Mouse (Mus musculus): ENCODE results near the gene Galntl5. TPM values are rescaled to one million over a fixed set of nuclear protein-coding genes. Genes with fewer than 3 reads are reported as not detected.

The Galntl5 gene
- polyA plus RNA-seq, 1 experiment: 181 TPM

DNA sequence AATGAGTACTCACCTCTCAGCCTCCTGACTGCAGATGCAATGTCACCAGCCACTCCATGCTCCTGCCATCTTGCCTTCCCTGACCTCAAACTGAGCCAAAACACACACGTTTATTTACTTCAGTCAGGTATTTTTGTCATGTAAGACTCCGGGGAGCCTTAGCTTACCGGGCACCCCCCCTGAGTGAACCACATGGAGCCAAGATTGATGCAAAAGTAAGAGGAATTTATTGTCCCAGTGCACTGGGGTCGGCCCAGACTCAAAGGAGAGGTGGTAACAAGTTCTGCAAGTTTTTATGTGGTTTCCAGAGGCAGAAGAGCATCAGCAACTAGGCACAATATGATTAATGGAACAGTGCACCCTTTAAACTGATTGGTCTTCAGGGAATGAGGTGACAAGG is 24.1 kb upstream of the Galntl5 start:
- no peak for TF ChIP-seq CTCF (IDR thresholded peaks at IDR 0.05; ENCODE audit: control insufficient read depth, insufficient read depth, insufficient replicate concordance, low read depth, low read length)
- TF ChIP-seq POLR2A (IDR thresholded peaks at IDR 0.05; ENCODE audit: control insufficient read depth, low read depth, low read length): no peak
- no peaks in the 10 kb centered on the region for H3K27me3 ChIP-seq (ENCODE audit: control insufficient read depth, insufficient read depth, low read length)
- no peak overlapping the region for H3K4me3 ChIP-seq (ENCODE audit: control insufficient read depth, low read depth, low read length)
- H3K36me3 ChIP-seq (ENCODE audit: control insufficient read depth, insufficient read depth, low read length): no peaks in the 10 kb centered on the region
- H3K4me1 ChIP-seq (ENCODE audit: control insufficient read depth, insufficient read depth, low read length): no peaks in the 10 kb centered on the region
- H3K27ac ChIP-seq (ENCODE audit: control insufficient read depth, insufficient read depth, low read depth, low read length): no peak overlapping the region

DNA sequence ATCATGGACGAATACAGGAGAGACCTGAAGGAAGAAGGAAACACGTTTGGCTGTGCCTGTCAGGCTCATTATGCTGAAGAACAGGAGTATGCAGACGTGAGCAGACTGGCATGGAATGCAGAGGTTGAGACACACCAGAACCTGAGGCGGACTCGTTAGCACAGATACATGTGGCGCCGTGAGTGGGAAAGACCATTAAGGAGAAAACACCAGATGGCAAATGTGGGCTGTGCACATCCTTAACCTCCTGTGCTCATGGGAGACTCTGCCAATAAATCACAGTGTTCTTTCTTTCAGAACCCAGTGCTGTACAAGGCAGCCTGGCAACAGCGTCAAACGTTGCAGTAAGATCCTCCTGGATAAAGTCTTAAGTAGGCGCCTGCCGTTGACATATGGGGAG is 20.7 kb upstream of the Galntl5 start:
- no peaks in the 10 kb centered on the region for H3K36me3 ChIP-seq (ENCODE audit: control insufficient read depth, insufficient read depth, low read length)
- TF ChIP-seq POLR2A (IDR thresholded peaks at IDR 0.05; ENCODE audit: control insufficient read depth, low read depth, low read length): no peak
- TF ChIP-seq CTCF (IDR thresholded peaks at IDR 0.05; ENCODE audit: control insufficient read depth, insufficient read depth, insufficient replicate concordance, low read depth, low read length): no peak
- H3K27me3 ChIP-seq (ENCODE audit: control insufficient read depth, insufficient read depth, low read length): no peaks in the 10 kb centered on the region
- H3K4me3 ChIP-seq (ENCODE audit: control insufficient read depth, low read depth, low read length): no peak overlapping the region
- H3K4me1 ChIP-seq (ENCODE audit: control insufficient read depth, insufficient read depth, low read length): no peaks in the 10 kb centered on the region
- H3K27ac ChIP-seq (ENCODE audit: control insufficient read depth, insufficient read depth, low read depth, low read length): no peak overlapping the region

DNA sequence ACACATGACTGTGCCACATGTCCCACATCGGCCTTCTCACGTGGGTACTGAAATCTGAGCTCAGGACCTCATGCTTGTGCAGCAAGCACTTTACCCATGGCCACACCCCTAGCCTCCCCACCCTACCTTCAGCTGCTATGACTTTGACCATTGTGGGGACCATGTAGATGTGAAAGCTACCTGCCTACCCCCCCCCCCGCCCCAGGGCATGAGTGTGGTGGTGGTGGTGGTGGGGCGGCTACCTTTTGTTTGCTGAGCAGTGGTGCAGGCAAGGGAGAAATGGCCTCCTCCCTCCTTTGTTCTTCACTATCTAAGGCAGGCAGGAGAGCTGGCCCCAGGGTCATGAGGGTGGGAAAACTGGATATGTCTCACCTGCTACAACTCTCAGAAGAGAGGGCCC is 18.3 kb upstream of the Galntl5 start:
- H3K4me1 ChIP-seq (ENCODE audit: control insufficient read depth, insufficient read depth, low read length): no peaks in the 10 kb centered on the region
- H3K27me3 ChIP-seq (ENCODE audit: control insufficient read depth, insufficient read depth, low read length): no peaks in the 10 kb centered on the region
- no peak overlapping the region for H3K4me3 ChIP-seq (ENCODE audit: control insufficient read depth, low read depth, low read length)
- no peaks in the 10 kb centered on the region for H3K36me3 ChIP-seq (ENCODE audit: control insufficient read depth, insufficient read depth, low read length)
- no peak for TF ChIP-seq CTCF (IDR thresholded peaks at IDR 0.05; ENCODE audit: control insufficient read depth, insufficient read depth, insufficient replicate concordance, low read depth, low read length)
- no peak for TF ChIP-seq POLR2A (IDR thresholded peaks at IDR 0.05; ENCODE audit: control insufficient read depth, low read depth, low read length)
- no peak overlapping the region for H3K27ac ChIP-seq (ENCODE audit: control insufficient read depth, insufficient read depth, low read depth, low read length)

DNA sequence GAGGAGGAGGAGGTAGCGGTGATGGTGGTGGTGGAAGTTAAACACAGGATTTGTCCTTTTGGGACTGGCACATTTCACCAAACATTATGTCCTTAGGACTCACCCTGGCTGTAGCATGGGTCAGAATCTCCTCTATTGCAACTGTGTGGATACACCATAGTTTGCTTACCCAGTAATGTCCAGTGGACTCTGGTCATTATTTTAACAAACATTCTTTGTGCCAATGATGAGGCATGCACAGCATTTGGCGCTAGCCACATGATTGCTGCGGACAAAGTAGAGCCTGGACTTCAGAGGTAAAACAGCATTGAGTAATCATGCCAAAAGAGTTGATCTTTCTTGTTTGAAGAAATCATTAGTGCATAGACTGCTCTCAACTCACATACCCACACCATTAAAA is 17.3 kb upstream of the Galntl5 start:
- TF ChIP-seq POLR2A (IDR thresholded peaks at IDR 0.05; ENCODE audit: control insufficient read depth, low read depth, low read length) (no peak), CTCF (IDR thresholded peaks at IDR 0.05; ENCODE audit: control insufficient read depth, insufficient read depth, insufficient replicate concordance, low read depth, low read length) (no peak)
- no peak overlapping the region for H3K4me3 ChIP-seq (ENCODE audit: control insufficient read depth, low read depth, low read length)
- no peaks in the 10 kb centered on the region for H3K4me1 ChIP-seq (ENCODE audit: control insufficient read depth, insufficient read depth, low read length)
- H3K27ac ChIP-seq (ENCODE audit: control insufficient read depth, insufficient read depth, low read depth, low read length): no peak overlapping the region
- no peaks in the 10 kb centered on the region for H3K27me3 ChIP-seq (ENCODE audit: control insufficient read depth, insufficient read depth, low read length)
- no peaks in the 10 kb centered on the region for H3K36me3 ChIP-seq (ENCODE audit: control insufficient read depth, insufficient read depth, low read length)

DNA sequence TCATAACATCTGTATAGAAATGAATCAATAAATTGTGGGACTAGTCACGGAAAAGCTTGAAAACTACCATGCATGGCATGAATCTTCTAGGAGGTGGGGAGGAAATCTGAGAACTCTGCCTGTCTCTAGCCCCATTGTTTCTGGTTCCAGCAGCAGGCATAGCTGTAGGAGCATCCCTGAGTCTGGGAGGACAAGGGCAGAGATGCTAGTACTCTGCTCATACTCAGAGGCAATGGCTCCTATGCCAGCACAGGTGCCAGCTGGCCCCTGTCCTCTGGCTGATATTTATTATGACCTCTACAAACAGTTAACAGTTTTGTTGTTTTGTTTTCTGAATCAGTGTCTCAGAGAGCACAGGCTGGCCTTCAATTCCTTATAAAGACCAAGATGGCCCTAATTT is 16.9 kb upstream of the Galntl5 start:
- no peaks in the 10 kb centered on the region for H3K36me3 ChIP-seq (ENCODE audit: control insufficient read depth, insufficient read depth, low read length)
- H3K27ac ChIP-seq (ENCODE audit: control insufficient read depth, insufficient read depth, low read depth, low read length): no peak overlapping the region
- TF ChIP-seq POLR2A (IDR thresholded peaks at IDR 0.05; ENCODE audit: control insufficient read depth, low read depth, low read length): no peak
- TF ChIP-seq CTCF (IDR thresholded peaks at IDR 0.05; ENCODE audit: control insufficient read depth, insufficient read depth, insufficient replicate concordance, low read depth, low read length): no peak
- H3K27me3 ChIP-seq (ENCODE audit: control insufficient read depth, insufficient read depth, low read length): no peaks in the 10 kb centered on the region
- H3K4me1 ChIP-seq (ENCODE audit: control insufficient read depth, insufficient read depth, low read length): no peaks in the 10 kb centered on the region
- H3K4me3 ChIP-seq (ENCODE audit: control insufficient read depth, low read depth, low read length): no peak overlapping the region

DNA sequence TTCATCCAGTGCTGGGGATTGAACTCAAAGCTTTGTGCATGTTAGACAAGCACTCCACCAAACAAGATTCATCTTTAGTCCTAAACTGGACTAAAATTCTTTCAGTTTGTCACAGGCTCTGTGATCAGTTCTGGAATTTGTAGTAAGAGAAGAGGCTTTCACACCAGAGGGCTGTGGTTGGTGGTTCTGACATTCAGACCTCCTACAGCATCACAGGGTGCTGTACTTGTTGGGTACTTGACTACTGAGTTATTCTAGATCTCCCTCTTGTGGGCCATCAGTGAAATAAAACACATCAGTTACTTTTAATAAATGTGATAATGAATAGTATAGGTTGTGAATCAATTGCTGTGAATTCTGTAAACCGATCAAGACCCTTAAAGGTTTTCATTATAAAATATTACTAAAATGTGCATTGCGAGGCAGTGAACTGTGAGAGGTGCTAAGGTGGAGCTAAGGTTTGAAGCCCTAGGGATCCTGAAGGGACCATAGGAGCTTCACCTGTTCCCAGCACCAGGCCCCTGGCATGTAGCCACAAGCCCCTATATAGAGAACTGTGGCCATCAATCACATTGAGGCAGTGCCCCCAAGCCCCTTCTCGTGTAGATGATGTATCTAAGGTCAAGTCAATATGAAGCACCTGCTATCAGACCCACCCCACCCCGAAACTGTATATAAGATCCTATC is 16.0 kb upstream of the Galntl5 start:
- TF ChIP-seq POLR2A (IDR thresholded peaks at IDR 0.05; ENCODE audit: control insufficient read depth, low read depth, low read length): no peak
- TF ChIP-seq CTCF (IDR thresholded peaks at IDR 0.05; ENCODE audit: control insufficient read depth, insufficient read depth, insufficient replicate concordance, low read depth, low read length): no peak
- no peaks in the 10 kb centered on the region for H3K4me1 ChIP-seq (ENCODE audit: control insufficient read depth, insufficient read depth, low read length)
- no peak overlapping the region for H3K27ac ChIP-seq (ENCODE audit: control insufficient read depth, insufficient read depth, low read depth, low read length)
- H3K36me3 ChIP-seq (ENCODE audit: control insufficient read depth, insufficient read depth, low read length): no peaks in the 10 kb centered on the region
- no peak overlapping the region for H3K4me3 ChIP-seq (ENCODE audit: control insufficient read depth, low read depth, low read length)
- no peaks in the 10 kb centered on the region for H3K27me3 ChIP-seq (ENCODE audit: control insufficient read depth, insufficient read depth, low read length)

DNA sequence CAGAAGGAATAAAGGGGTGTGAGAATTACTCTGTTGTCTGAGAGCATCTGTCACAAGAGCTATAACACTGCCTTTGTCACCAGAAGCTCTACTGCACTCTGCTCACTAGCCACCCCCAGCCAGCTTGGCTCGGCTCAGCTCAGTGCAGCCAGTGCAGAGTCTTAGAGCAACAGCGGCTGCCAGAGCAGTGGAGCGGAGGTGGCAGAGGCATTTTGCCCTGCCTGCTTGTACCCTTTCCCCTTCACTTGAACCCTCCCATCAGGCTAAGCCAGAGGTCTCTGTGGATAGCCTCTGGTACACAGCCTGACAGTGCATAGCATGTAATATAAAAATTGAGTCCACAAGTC is 15.5 kb upstream of the Galntl5 start:
- no peaks in the 10 kb centered on the region for H3K27me3 ChIP-seq (ENCODE audit: control insufficient read depth, insufficient read depth, low read length)
- H3K36me3 ChIP-seq (ENCODE audit: control insufficient read depth, insufficient read depth, low read length): no peaks in the 10 kb centered on the region
- H3K4me3 ChIP-seq (ENCODE audit: control insufficient read depth, low read depth, low read length): no peak overlapping the region
- TF ChIP-seq POLR2A (IDR thresholded peaks at IDR 0.05; ENCODE audit: control insufficient read depth, low read depth, low read length) (no peak), CTCF (IDR thresholded peaks at IDR 0.05; ENCODE audit: control insufficient read depth, insufficient read depth, insufficient replicate concordance, low read depth, low read length) (no peak)
- no peak overlapping the region for H3K27ac ChIP-seq (ENCODE audit: control insufficient read depth, insufficient read depth, low read depth, low read length)
- 0 out of 2 replicates have a peak, but pooled peaks cover 2% of the 10 kb centered on the region for H3K4me1 ChIP-seq (ENCODE audit: control insufficient read depth, insufficient read depth, low read length)

All from testis, adult 2 months (tissue).